ENCODE assay signal across 8 mouse cellular contexts in the genomic region with DNA sequence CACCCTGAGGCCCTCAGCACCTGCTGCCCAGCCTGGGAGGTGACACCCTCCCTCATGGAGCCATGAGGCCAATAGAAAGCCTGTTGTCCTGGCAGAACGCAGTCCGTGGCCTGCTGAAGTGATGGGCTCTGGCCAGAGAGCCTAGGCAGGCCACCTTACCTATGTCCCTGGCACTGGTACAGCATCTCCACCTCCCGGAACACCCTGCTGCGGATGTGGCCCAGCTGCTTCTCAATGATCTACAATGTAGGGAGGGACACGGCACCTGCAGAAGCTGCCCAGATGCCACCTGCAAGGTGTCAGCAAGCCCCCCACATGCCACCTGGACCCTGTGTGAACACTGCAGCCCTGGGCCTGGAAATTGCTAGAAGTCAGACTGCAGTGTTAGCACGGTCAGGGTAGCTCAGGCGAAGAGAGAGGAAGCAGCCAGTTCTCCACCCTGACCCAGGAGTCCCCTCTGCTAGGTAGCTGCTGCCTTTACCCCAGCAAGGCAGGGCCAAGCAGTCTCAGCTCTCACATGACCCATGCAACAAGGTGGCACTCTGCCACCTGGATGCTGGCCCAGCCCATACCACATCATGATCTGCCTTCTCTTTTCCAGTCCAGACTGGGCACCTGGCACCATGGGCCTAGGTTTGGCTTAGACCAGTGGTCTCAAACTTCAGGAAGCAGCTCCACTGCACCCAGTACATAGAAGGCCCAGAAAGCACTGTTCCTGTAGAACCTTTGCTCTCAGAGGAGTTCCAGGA. TPM values are rescaled to one million over a fixed set of nuclear protein-coding genes. Genes with fewer than 3 reads are reported as not detected.
DNase-seq lines count a peak whose midpoint lies in the region; ATAC-seq and TF ChIP-seq lines count a peak whose summit lies in the region.

No protein-coding gene starts in this region.

- H3K36me3 ChIP-seq in small intestine, adult 2 months (ENCODE audit: control insufficient read depth, insufficient read depth, low read length), result peaks cover 62% of the 10 kb centered on the region
- peaks cover 71% of the 10 kb centered on the region for H3K36me3 ChIP-seq in thymus, adult 2 months (ENCODE audit: control insufficient read depth, insufficient read depth, low read length)
- peaks cover 36% of the 10 kb centered on the region for H3K36me3 ChIP-seq in forebrain, embryonic 16.5 days (ENCODE audit: control insufficient read depth, insufficient read depth)
- peaks cover 76% of the 10 kb centered on the region for H3K36me3 ChIP-seq in forebrain, embryonic 12.5 days (replicated peaks)

- intact Hi-C loops in heart, postnatal 36 days (cut with DNase I), result no loop called here

- 0 out of 2 replicates have a peak overlapping the region, but pooled peaks have one; percentile 18 for H3K27ac ChIP-seq in small intestine, adult 2 months (ENCODE audit: insufficient read depth, low read depth, low read length)
- H3K27ac ChIP-seq in thymus, adult 2 months (ENCODE audit: control insufficient read depth, insufficient read depth, low read length), result no peak overlapping the region
- no peak overlapping the region for H3K27ac ChIP-seq in forebrain, embryonic 16.5 days (ENCODE audit: low read length)
- no peak overlapping the region for H3K27ac ChIP-seq in forebrain, embryonic 12.5 days

- no peak for TF ChIP-seq CTCF in small intestine, adult 2 months (IDR thresholded peaks at IDR 0.05; ENCODE audit: extremely low read depth, insufficient read length, insufficient replicate concordance, low read depth, low read length)
- no peak for TF ChIP-seq CTCF in thymus, adult 2 months (IDR thresholded peaks at IDR 0.05; ENCODE audit: borderline replicate concordance, control insufficient read depth, extremely low read depth, insufficient read depth, low read length, poor library complexity)

- no peak overlapping the region for H3K9ac ChIP-seq in forebrain, embryonic 16.5 days (replicated peaks; ENCODE audit: low read depth, low read length)
- no peak overlapping the region for H3K9ac ChIP-seq in forebrain, embryonic 12.5 days

- DNase-seq in ovary, adult 18-20 months (ENCODE audit: low spot score), result peak; percentile 51
- no peak for DNase-seq in ovary, postnatal 10 days (ENCODE audit: low spot score)
- DNase-seq in cerebellum, postnatal 10 days, result peak; percentile 93 to 94
- peak; percentile 70 to 76 for DNase-seq in heart, postnatal 36 days
- no peak for DNase-seq in thymus, adult 2 months

- no peak overlapping the region for H3K4me3 ChIP-seq in small intestine, adult 2 months (ENCODE audit: low read depth, low read length)
- H3K4me3 ChIP-seq in thymus, adult 2 months (ENCODE audit: control insufficient read depth, insufficient read depth, low read length), result no peak overlapping the region
- H3K4me3 ChIP-seq in forebrain, embryonic 16.5 days (replicated peaks; ENCODE audit: low read length), result no peak overlapping the region
- no peak overlapping the region for H3K4me3 ChIP-seq in forebrain, embryonic 12.5 days (replicated peaks)

- ATAC-seq in forebrain, embryonic 16.5 days, result no peak
- ATAC-seq in forebrain, embryonic 12.5 days (ENCODE audit: low FRiP score), result no peak

- no peak overlapping the region for H3K4me2 ChIP-seq in forebrain, embryonic 16.5 days (ENCODE audit: low read length)
- no peak overlapping the region for H3K4me2 ChIP-seq in forebrain, embryonic 12.5 days

- no peaks in the 10 kb centered on the region for H3K27me3 ChIP-seq in small intestine, adult 2 months (ENCODE audit: control insufficient read depth, insufficient read depth, low read length)
- no peaks in the 10 kb centered on the region for H3K27me3 ChIP-seq in thymus, adult 2 months (ENCODE audit: control insufficient read depth, insufficient read depth, low read length)
- H3K27me3 ChIP-seq in forebrain, embryonic 16.5 days (replicated peaks; ENCODE audit: control insufficient read depth, insufficient read depth, low read length), result no peaks in the 10 kb centered on the region
- H3K27me3 ChIP-seq in forebrain, embryonic 12.5 days, result no peaks in the 10 kb centered on the region

- no peak for TF ChIP-seq POLR2A in small intestine, adult 2 months (IDR thresholded peaks at IDR 0.05; ENCODE audit: low read depth, low read length)
- TF ChIP-seq POLR2A in thymus, adult 2 months (IDR thresholded peaks at IDR 0.05; ENCODE audit: control insufficient read depth, extremely low read depth, insufficient read depth, low read length, poor library complexity), result no peak

- peaks cover 61% of the 10 kb centered on the region for H3K4me1 ChIP-seq in small intestine, adult 2 months (ENCODE audit: control insufficient read depth, insufficient read depth, insufficient read length, low read length)
- peaks cover 56% of the 10 kb centered on the region for H3K4me1 ChIP-seq in thymus, adult 2 months (replicated peaks; ENCODE audit: control insufficient read depth, insufficient read depth, low read length)
- H3K4me1 ChIP-seq in forebrain, embryonic 16.5 days (replicated peaks; ENCODE audit: control insufficient read depth, insufficient read depth, low read length), result peaks cover 34% of the 10 kb centered on the region
- H3K4me1 ChIP-seq in forebrain, embryonic 12.5 days, result peaks cover 34% of the 10 kb centered on the region

- 32% methylated on average over 7 of the region's 7 CpGs for WGBS in small intestine, adult 2 months
- 89% methylated on average over 7 of the region's 7 CpGs for WGBS in thymus, adult 2 months
- 97% methylated on average over 7 of the region's 7 CpGs for WGBS in forebrain, embryonic 16.5 days
- 96% methylated on average over 7 of the region's 7 CpGs for WGBS in forebrain, embryonic 12.5 days

- no peaks in the 10 kb centered on the region for H3K9me3 ChIP-seq in forebrain, embryonic 16.5 days (ENCODE audit: control insufficient read depth, low read length)
- no peaks in the 10 kb centered on the region for H3K9me3 ChIP-seq in forebrain, embryonic 12.5 days

RNA-seq across cellular contexts. Expression of a gene that starts 8.0 kb away (rescaled TPM):
- 100 to 1,000 TPM; 223 to 233 TPM for total RNA-seq in heart, postnatal 36 days (2021)
- 96.1 and 146 TPM in 2 replicates for polyA plus RNA-seq in small intestine, adult 2 months (2012; rRNA removed)
- 606 and 621 TPM in 2 replicates for polyA plus RNA-seq in thymus, adult 2 months (2012; rRNA removed)
- polyA plus RNA-seq in forebrain, embryonic 16.5 days (2015; fragmentation: Nextera tagmentation; extraction: Ambion mirVana), result 57.1 and 61.2 TPM in 2 replicates
- polyA plus RNA-seq in forebrain, embryonic 12.5 days (2016; fragmentation: Nextera tagmentation; extraction: Ambion mirVana), result 74.4 and 75.4 TPM in 2 replicates

RNA-seq across cellular contexts. Expression of a gene that starts 13.0 kb away (rescaled TPM):
- total RNA-seq in heart, postnatal 36 days (2021), result 10 to 100 TPM; 45.5 to 46.8 TPM
- polyA plus RNA-seq in small intestine, adult 2 months (2012; rRNA removed), result 45.4 and 84.1 TPM in 2 replicates
- 94.7 and 103 TPM in 2 replicates for polyA plus RNA-seq in thymus, adult 2 months (2012; rRNA removed)
- 75.2 and 79.7 TPM in 2 replicates for polyA plus RNA-seq in forebrain, embryonic 16.5 days (2015; fragmentation: Nextera tagmentation; extraction: Ambion mirVana)
- polyA plus RNA-seq in forebrain, embryonic 12.5 days (2016; fragmentation: Nextera tagmentation; extraction: Ambion mirVana), result 84.3 and 85.1 TPM in 2 replicates

RNA-seq across cellular contexts. Expression of a gene that starts 31.9 kb away (rescaled TPM):
- total RNA-seq in heart, postnatal 36 days (2021), result 1 to 10 TPM; 5.3 to 6.7 TPM
- 26.5 and 40.0 TPM in 2 replicates for polyA plus RNA-seq in small intestine, adult 2 months (2012; rRNA removed)
- 252 and 261 TPM in 2 replicates for polyA plus RNA-seq in thymus, adult 2 months (2012; rRNA removed)
- 56.9 and 59.4 TPM in 2 replicates for polyA plus RNA-seq in forebrain, embryonic 16.5 days (2015; fragmentation: Nextera tagmentation; extraction: Ambion mirVana)
- polyA plus RNA-seq in forebrain, embryonic 12.5 days (2016; fragmentation: Nextera tagmentation; extraction: Ambion mirVana), result 52.4 and 54.1 TPM in 2 replicates

RNA-seq across cellular contexts. Expression of a gene that starts 32.1 kb away (rescaled TPM):
- 1 to 10 TPM; 2.5 to 2.9 TPM for total RNA-seq in heart, postnatal 36 days (2021)
- polyA plus RNA-seq in small intestine, adult 2 months (2012; rRNA removed), result 20.8 and 36.3 TPM in 2 replicates
- polyA plus RNA-seq in thymus, adult 2 months (2012; rRNA removed), result 56.4 and 66.9 TPM in 2 replicates
- 32.5 and 44.1 TPM in 2 replicates for polyA plus RNA-seq in forebrain, embryonic 16.5 days (2015; fragmentation: Nextera tagmentation; extraction: Ambion mirVana)
- polyA plus RNA-seq in forebrain, embryonic 12.5 days (2016; fragmentation: Nextera tagmentation; extraction: Ambion mirVana), result 20.6 and 21.6 TPM in 2 replicates

RNA-seq across cellular contexts. Expression of a gene that starts 47.3 kb away (rescaled TPM):
- 100 to 1,000 TPM; 111 to 119 TPM for total RNA-seq in heart, postnatal 36 days (2021)
- 115 and 266 TPM in 2 replicates for polyA plus RNA-seq in small intestine, adult 2 months (2012; rRNA removed)
- polyA plus RNA-seq in thymus, adult 2 months (2012; rRNA removed), result 492 and 499 TPM in 2 replicates
- 91.3 and 96.9 TPM in 2 replicates for polyA plus RNA-seq in forebrain, embryonic 16.5 days (2015; fragmentation: Nextera tagmentation; extraction: Ambion mirVana)
- 146 and 161 TPM in 2 replicates for polyA plus RNA-seq in forebrain, embryonic 12.5 days (2016; fragmentation: Nextera tagmentation; extraction: Ambion mirVana)

Comparison
In these comparisons a context has a peak if more than half of its experiments do, and no peak if none do; other contexts are left out.
1. DNase-seq: peak in ovary, adult 18-20 months (single experiment), cerebellum, postnatal 10 days (2 of 2) and heart, postnatal 36 days (2 of 2); none in ovary, postnatal 10 days (single experiment) and thymus, adult 2 months (single experiment).